Mouse (Mus musculus) forebrain, postnatal 0 days (tissue): ENCODE measurements around the gene Efna4. TPM values are rescaled to one million over a fixed set of nuclear protein-coding genes. Genes with fewer than 3 reads are reported as not detected.

ENCODE experiments used
- ATAC-seq: fragments of 200-750 bp; cut with Nextera tagmentation; 2 replicates; pipeline ENCODE4 v1.8.0; 2017; ENCODE audit warnings: mild to moderate bottlenecking, moderate library complexity
- DNase-seq: peaks from one replicate; pipeline ENCODE4 v3.0.0-alpha.2; 2015
- H3K27ac ChIP-seq: fragments of 300-500 bp; sonication (generic); 2 replicates; pipeline ENCODE4 v1.5.1; 2014; ENCODE audit warnings: low read depth, mild to moderate bottlenecking, antibody characterized with exemption, low read length, moderate library complexity, mixed read lengths
- H3K27me3 ChIP-seq: fragments of 300-500 bp; sonication (generic); 2 replicates; pipeline ENCODE4 v1.6.1; 2014; ENCODE audit warnings: mild to moderate bottlenecking, low read length, mixed read lengths; ENCODE audit not compliant: insufficient read depth
- H3K36me3 ChIP-seq: fragments of 300-500 bp; sonication (generic); 2 replicates; pipeline ENCODE4 v1.6.1; 2014; ENCODE audit warnings: mild to moderate bottlenecking, moderate library complexity; ENCODE audit not compliant: insufficient read depth
- H3K4me1 ChIP-seq: fragments of 300-500 bp; sonication (generic); 2 replicates; pipeline ENCODE4 v1.6.1; 2014; ENCODE audit warnings: antibody characterized with exemption; ENCODE audit not compliant: insufficient read depth
- H3K4me2 ChIP-seq: fragments of 300-500 bp; sonication (generic); 2 replicates; pipeline ENCODE4 v1.6.1; 2014; ENCODE audit warnings: low read depth, mild to moderate bottlenecking, moderate library complexity
- H3K4me3 ChIP-seq: fragments of 300-500 bp; sonication (generic); 2 replicates; pipeline ENCODE4 v1.5.1; 2014; ENCODE audit warnings: low read depth, low read length, mixed read lengths
- H3K9ac ChIP-seq: fragments of 300-500 bp; sonication (generic); 2 replicates; pipeline ENCODE4 v1.6.1; 2014; ENCODE audit warnings: mild to moderate bottlenecking
- H3K9me3 ChIP-seq: fragments of 300-500 bp; sonication (generic); 2 replicates; pipeline ENCODE4 v1.6.1; 2016; ENCODE audit warnings: low read length
- CTCF ChIP-seq: sonication (generic); IDR thresholded peaks from 2 replicates; pipeline ENCODE4 v1.5.1; 2016; ENCODE audit warnings: antibody characterized with exemption, control low read depth, low read depth
- WGBS: fragments of 180-500 bp; shearing (Covaris S2); extraction: QIAGEN DNeasy Blood & Tissue Kit; methylation state at CpG from one replicate; pipeline ENCODE4 v1.1.7; 2014; 5-methylcytosine and 5-hydroxymethylcytosine counted together
- polyA plus RNA-seq: library from polyadenylated mRNA; unstranded; fragments of >200 nt; fragmentation: Nextera tagmentation; extraction: Ambion mirVana; gene quantifications from 2 replicates; pipeline ENCODE4 v1.2.1, GENCODE M21; 2015
- total RNA-seq: library from RNA; depleted of rRNA; stranded (reverse); fragments of >200 nt; gene quantifications from 2 replicates; pipeline ENCODE4 v1.2.3, GENCODE M21; 2014; rRNA removed

Efna4 gene
- total and polyA plus RNA-seq, 2 experiments from 2014 or later, result 7.8 to 8.4 TPM

DNA sequence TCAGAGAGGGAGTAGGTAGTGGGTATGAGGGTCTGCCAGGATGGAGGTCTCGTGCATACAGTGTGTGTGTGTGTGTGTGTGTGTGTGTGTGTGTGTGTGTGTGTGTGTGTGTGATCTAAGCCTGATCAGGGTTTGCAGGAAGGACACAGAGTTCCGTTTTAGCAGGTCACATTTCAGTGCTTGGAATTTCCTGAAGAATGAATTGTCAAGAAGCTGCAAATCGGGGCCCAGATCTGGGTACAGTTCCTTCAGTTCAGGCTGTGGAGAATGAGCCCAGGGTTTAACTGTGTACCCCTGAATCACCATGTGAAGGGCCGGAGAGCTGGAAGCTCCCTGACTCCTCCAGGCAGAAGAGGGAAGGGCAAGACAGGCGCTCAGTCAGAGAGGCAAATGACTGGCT lies 50.5 kb downstream of the Efna4 start:
- Histone ChIP-seq H3K4me3 (no peak overlapping the region), H3K27ac (no peak overlapping the region), H3K9me3 (no peaks in the 10 kb centered on the region), H3K9ac (no peak overlapping the region), H3K4me2 (no peak overlapping the region), H3K36me3 (no peaks in the 10 kb centered on the region), H3K27me3 (no peaks in the 10 kb centered on the region), H3K4me1 (no peaks in the 10 kb centered on the region)
- no peak for TF ChIP-seq CTCF
- DNase-seq, result no peak
- no peak for ATAC-seq
- WGBS, result 64% methylated on average over 5 of the region's 5 CpGs

DNA sequence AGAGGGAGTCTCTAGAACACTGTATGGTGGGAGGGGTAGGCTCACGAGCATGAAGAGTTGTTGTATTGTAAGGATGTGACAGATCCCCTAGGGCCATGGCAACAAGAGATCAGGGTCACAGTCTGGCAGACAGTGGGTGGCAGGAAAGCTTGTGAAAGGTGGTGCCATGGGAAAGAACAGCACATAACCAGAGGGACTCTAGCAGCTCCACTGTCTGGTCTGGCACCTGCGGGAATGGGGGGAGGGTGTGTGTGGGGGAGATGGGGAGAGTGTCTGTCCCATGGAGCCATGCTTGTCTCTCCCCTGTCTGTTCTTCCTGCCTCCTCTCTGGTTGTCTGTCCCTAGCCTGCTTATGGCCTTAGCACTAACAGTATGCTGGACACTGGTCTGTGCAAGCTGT lies 52.3 kb downstream of the Efna4 start:
- no peak overlapping the region for H3K4me3 ChIP-seq

DNA sequence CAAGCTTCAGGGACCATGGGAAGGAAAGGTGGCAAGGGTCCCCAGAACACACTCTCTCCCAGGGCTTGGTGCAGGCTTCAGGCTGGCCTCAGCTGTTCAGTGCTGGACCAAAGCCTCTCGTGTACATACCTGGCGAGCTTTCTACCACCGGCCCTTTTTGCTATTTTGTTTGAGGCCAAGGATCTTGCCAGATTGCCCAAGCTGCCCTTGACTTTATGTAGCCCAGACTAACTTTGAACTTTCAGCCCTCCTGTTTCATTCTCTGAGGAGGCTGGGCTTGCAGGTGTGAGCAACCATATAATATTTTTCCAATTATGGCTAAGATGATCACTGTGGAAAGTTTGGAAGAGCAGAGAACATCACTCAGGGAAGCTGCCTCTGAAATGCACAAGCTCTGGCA lies 53.6 kb downstream of the Efna4 start:
- WGBS, result 95% methylated on average over 3 of the region's 3 CpGs
- Histone ChIP-seq H3K4me3 (no peak overlapping the region), H3K9ac (no peak overlapping the region), H3K27me3 (no peaks in the 10 kb centered on the region), H3K36me3 (no peaks in the 10 kb centered on the region), H3K4me2 (no peak overlapping the region), H3K9me3 (no peaks in the 10 kb centered on the region), H3K4me1 (0 out of 2 replicates have a peak, but pooled peaks cover 5% of the 10 kb centered on the region), H3K27ac (no peak overlapping the region)
- TF ChIP-seq CTCF, result no peak
- ATAC-seq (no peak), DNase-seq (no peak)

More for the DNA sequence above, 52.3 kb downstream of the Efna4 start:
- Histone ChIP-seq H3K27ac (no peak overlapping the region), H3K9me3 (no peaks in the 10 kb centered on the region), H3K4me2 (no peak overlapping the region), H3K9ac (no peak overlapping the region), H3K27me3 (no peaks in the 10 kb centered on the region), H3K4me1 (0 out of 2 replicates have a peak, but pooled peaks cover 5% of the 10 kb centered on the region), H3K36me3 (no peaks in the 10 kb centered on the region)
- no peak for TF ChIP-seq CTCF
- ATAC-seq, result no peak
- whole genome bisulfite sequencing, result 50% methylated on average over 2 of the region's 2 CpGs
- DNase-seq, result no peak

Other genes starting within 250 kb of the Efna4 start
- gene Rusc1, start 244.7 kb downstream of the Efna4 start, total RNA-seq, result 148 and 158 TPM in 2 replicates
- gene Rusc1, start 244.7 kb downstream of the Efna4 start, polyA plus RNA-seq, result 86.1 and 101 TPM in 2 replicates
- not detected in 2 replicates for gene Gm43738, start 236.9 kb downstream of the Efna4 start, total RNA-seq
- gene Gm43738, start 236.9 kb downstream of the Efna4 start, polyA plus RNA-seq, result not detected in 2 replicates
- 421 and 510 TPM in 2 replicates for gene Fdps, start 236.1 kb downstream of the Efna4 start, total RNA-seq
- gene Fdps, start 236.1 kb downstream of the Efna4 start, polyA plus RNA-seq, result 435 and 441 TPM in 2 replicates
- gene Pklr, start 201.9 kb downstream of the Efna4 start, total RNA-seq, result 0.08 and 0.76 TPM in 2 replicates
- 0.19 TPM in 1 of 2 replicates, not detected in the other for gene Pklr, start 201.9 kb downstream of the Efna4 start, polyA plus RNA-seq
- 44.9 and 45.5 TPM in 2 replicates for gene Hcn3, start 177.8 kb downstream of the Efna4 start, total RNA-seq
- 22.7 and 30.3 TPM in 2 replicates for gene Hcn3, start 177.8 kb downstream of the Efna4 start, polyA plus RNA-seq
- gene Clk2, start 173.2 kb downstream of the Efna4 start, total RNA-seq, result 35.6 and 43.1 TPM in 2 replicates
- 11.2 and 12.8 TPM in 2 replicates for gene Clk2, start 173.2 kb downstream of the Efna4 start, polyA plus RNA-seq
- gene Scamp3, start 160.6 kb downstream of the Efna4 start, total RNA-seq, result 44.3 and 63.7 TPM in 2 replicates
- 116 and 124 TPM in 2 replicates for gene Scamp3, start 160.6 kb downstream of the Efna4 start, polyA plus RNA-seq
- gene Fam189b, start 154.9 kb downstream of the Efna4 start, total RNA-seq, result 8.9 and 12.7 TPM in 2 replicates
- 23.8 and 31.8 TPM in 2 replicates for gene Fam189b, start 154.9 kb downstream of the Efna4 start, polyA plus RNA-seq
- 46.9 and 51.1 TPM in 2 replicates for gene Gba, start 135.1 kb downstream of the Efna4 start, total RNA-seq
- 40.4 and 41.7 TPM in 2 replicates for gene Gba, start 135.1 kb downstream of the Efna4 start, polyA plus RNA-seq
- gene Thbs3, start 122.8 kb downstream of the Efna4 start, total RNA-seq, result 53.6 and 74.1 TPM in 2 replicates
- 31.1 and 42.8 TPM in 2 replicates for gene Thbs3, start 122.8 kb downstream of the Efna4 start, polyA plus RNA-seq
- gene Mtx1, start 110.9 kb downstream of the Efna4 start, total RNA-seq, result 142 and 167 TPM in 2 replicates
- 199 and 212 TPM in 2 replicates for gene Mtx1, start 110.9 kb downstream of the Efna4 start, polyA plus RNA-seq
- gene Muc1, start 109.0 kb downstream of the Efna4 start, total RNA-seq, result 1.3 and 1.6 TPM in 2 replicates
- gene Muc1, start 109.0 kb downstream of the Efna4 start, polyA plus RNA-seq, result 0.27 and 0.35 TPM in 2 replicates
- gene Krtcap2, start 92.1 kb downstream of the Efna4 start, total RNA-seq, result 67.0 and 68.1 TPM in 2 replicates
- 221 and 244 TPM in 2 replicates for gene Krtcap2, start 92.1 kb downstream of the Efna4 start, polyA plus RNA-seq
- gene Trim46, start 91.7 kb downstream of the Efna4 start, total RNA-seq, result 83.0 and 98.3 TPM in 2 replicates
- gene Trim46, start 91.7 kb downstream of the Efna4 start, polyA plus RNA-seq, result 56.0 and 63.5 TPM in 2 replicates
- gene Dpm3, start 78.7 kb downstream of the Efna4 start, total RNA-seq, result 66.7 and 160 TPM in 2 replicates
- 74.9 and 96.8 TPM in 2 replicates for gene Dpm3, start 78.7 kb downstream of the Efna4 start, polyA plus RNA-seq
- gene Slc50a1, start 67.5 kb downstream of the Efna4 start, total RNA-seq, result 22.1 and 26.7 TPM in 2 replicates
- gene Slc50a1, start 67.5 kb downstream of the Efna4 start, polyA plus RNA-seq, result 34.8 and 36.8 TPM in 2 replicates
- 5.5 and 8.4 TPM in 2 replicates for gene Efna1, start 56.9 kb downstream of the Efna4 start, total RNA-seq
- gene Efna1, start 56.9 kb downstream of the Efna4 start, polyA plus RNA-seq, result 10.8 and 11.1 TPM in 2 replicates
- gene Efna3, start 15.1 kb downstream of the Efna4 start, total RNA-seq, result 76.7 and 80.7 TPM in 2 replicates
- gene Efna3, start 15.1 kb downstream of the Efna4 start, polyA plus RNA-seq, result 68.9 and 73.8 TPM in 2 replicates
- gene Adam15, start 12.0 kb upstream of the Efna4 start, total RNA-seq, result 47.9 and 53.3 TPM in 2 replicates
- gene Adam15, start 12.0 kb upstream of the Efna4 start, polyA plus RNA-seq, result 50.1 and 56.4 TPM in 2 replicates
- gene Dcst2, start 23.9 kb upstream of the Efna4 start, total RNA-seq, result 0.19 and 0.46 TPM in 2 replicates
- gene Dcst2, start 23.9 kb upstream of the Efna4 start, polyA plus RNA-seq, result 0.43 and 0.56 TPM in 2 replicates
- 0.15 TPM in 1 of 2 replicates, not detected in the other for gene Dcst1, start 27.2 kb upstream of the Efna4 start, total RNA-seq
- gene Dcst1, start 27.2 kb upstream of the Efna4 start, polyA plus RNA-seq, result 0.89 and 1.3 TPM in 2 replicates
- 2.1 and 4.9 TPM in 2 replicates for gene Zbtb7b, start 56.7 kb upstream of the Efna4 start, total RNA-seq
- 0.33 and 0.75 TPM in 2 replicates for gene Zbtb7b, start 56.7 kb upstream of the Efna4 start, polyA plus RNA-seq
- 4.2 TPM in 1 of 2 replicates, not detected in the other for gene Lenep, start 64.8 kb upstream of the Efna4 start, total RNA-seq
- gene Lenep, start 64.8 kb upstream of the Efna4 start, polyA plus RNA-seq, result 0.40 TPM in 1 of 2 replicates, not detected in the other
- gene Flad1, start 73.8 kb upstream of the Efna4 start, total RNA-seq, result 25.6 and 34.9 TPM in 2 replicates
- gene Flad1, start 73.8 kb upstream of the Efna4 start, polyA plus RNA-seq, result 30.9 and 31.5 TPM in 2 replicates
- 24.5 and 27.3 TPM in 2 replicates for gene Cks1b, start 80.4 kb upstream of the Efna4 start, total RNA-seq
- gene Cks1b, start 80.4 kb upstream of the Efna4 start, polyA plus RNA-seq, result 93.9 and 109 TPM in 2 replicates
- 15.8 and 19.8 TPM in 2 replicates for gene Shc1, start 80.4 kb upstream of the Efna4 start, total RNA-seq
- 11.3 and 11.8 TPM in 2 replicates for gene Shc1, start 80.4 kb upstream of the Efna4 start, polyA plus RNA-seq
- gene Pygo2, start 92.2 kb upstream of the Efna4 start, total RNA-seq, result 62.5 and 72.1 TPM in 2 replicates
- gene Pygo2, start 92.2 kb upstream of the Efna4 start, polyA plus RNA-seq, result 42.5 and 43.5 TPM in 2 replicates
- 16.9 and 21.6 TPM in 2 replicates for gene Pbxip1, start 98.7 kb upstream of the Efna4 start, total RNA-seq
- 16.9 and 27.8 TPM in 2 replicates for gene Pbxip1, start 98.7 kb upstream of the Efna4 start, polyA plus RNA-seq
- 80.1 and 108 TPM in 2 replicates for gene Pmvk, start 116.5 kb upstream of the Efna4 start, total RNA-seq
- 84.3 and 96.8 TPM in 2 replicates for gene Pmvk, start 116.5 kb upstream of the Efna4 start, polyA plus RNA-seq
- 11.5 and 13.6 TPM in 2 replicates for gene Kcnn3, start 182.1 kb upstream of the Efna4 start, total RNA-seq
- 3.0 and 5.1 TPM in 2 replicates for gene Kcnn3, start 182.1 kb upstream of the Efna4 start, polyA plus RNA-seq